Mouse (Mus musculus) cerebellum, adult 8-10 months (tissue): ENCODE measurements around the gene Mrgpra2a.
"Not testable (repeated sequence)": the region's sequence is repeated elsewhere in the genome, so short reads cannot be mapped to it uniquely, and the experiment has no call there.

Source experiments
- DNase-seq: peaks from one replicate; pipeline ENCODE4 v3.0.0; 2022

Mrgpra2a gene

DNA sequence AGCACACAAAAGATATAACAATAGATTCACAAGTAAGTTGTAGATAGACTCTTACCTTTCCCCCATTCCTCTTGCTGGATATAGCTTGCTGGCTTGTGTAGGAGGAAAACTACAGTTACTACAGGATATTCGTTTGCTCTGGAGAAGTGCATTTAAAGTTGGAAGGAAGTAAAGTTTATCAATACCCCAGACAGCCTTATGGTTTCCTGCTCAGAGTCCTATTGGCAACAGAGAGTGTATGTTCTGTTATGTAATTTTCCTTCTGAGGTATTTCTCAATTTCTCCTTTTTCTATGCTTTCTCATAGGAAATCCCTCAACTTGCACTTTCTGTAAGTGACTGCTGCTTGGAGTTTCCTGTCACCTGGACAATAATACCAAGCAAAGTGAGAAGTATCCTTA is at the start of gene Mrgpra2a:
TSS of gene Mrgpra2a (minus strand) at position 125 of the 400 bp plus-strand sequence.
- not testable (repeated sequence) for DNase-seq

DNA sequence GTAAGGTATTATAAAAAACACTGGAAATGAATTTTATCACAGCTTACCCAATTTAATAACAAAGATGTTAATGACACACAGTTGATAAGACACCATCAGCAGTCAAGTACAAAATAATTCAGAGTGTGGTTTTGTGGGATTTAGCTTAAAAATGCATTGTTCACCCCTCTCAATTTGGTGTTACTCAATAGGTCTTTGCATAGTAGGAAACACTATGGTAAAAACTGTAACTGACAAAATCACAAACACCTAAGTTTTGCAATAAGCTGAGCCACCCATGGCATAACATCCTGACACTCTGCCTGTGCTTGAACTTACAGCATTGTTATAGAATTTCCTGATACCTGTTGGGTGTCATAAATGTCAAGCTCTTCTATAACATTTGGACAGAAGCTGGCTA is 39.3 kb upstream of the Mrgpra2a start:
- DNase-seq = not testable (repeated sequence)

GRCm38 (mm10) chr7:47489438-47489837 is 37.5 kb upstream of the Mrgpra2a start:
- DNase-seq = not testable (repeated sequence)

- not testable (repeated sequence) for DNase-seq
Measured at GRCm38 (mm10) chr7:47483181-47483580, 31.2 kb upstream of the Mrgpra2a start.

- not testable (repeated sequence) for DNase-seq
Measured at GRCm38 (mm10) chr7:47473904-47474303, 22.0 kb upstream of the Mrgpra2a start.

GRCm38 (mm10) chr7:47465278-47465981 is 13.5 kb upstream of the Mrgpra2a start:
- DNase-seq = not testable (repeated sequence)

- DNase-seq = not testable (repeated sequence)
Measured at GRCm38 (mm10) chr7:47445729-47446128, 6.2 kb downstream of the Mrgpra2a start.

DNA sequence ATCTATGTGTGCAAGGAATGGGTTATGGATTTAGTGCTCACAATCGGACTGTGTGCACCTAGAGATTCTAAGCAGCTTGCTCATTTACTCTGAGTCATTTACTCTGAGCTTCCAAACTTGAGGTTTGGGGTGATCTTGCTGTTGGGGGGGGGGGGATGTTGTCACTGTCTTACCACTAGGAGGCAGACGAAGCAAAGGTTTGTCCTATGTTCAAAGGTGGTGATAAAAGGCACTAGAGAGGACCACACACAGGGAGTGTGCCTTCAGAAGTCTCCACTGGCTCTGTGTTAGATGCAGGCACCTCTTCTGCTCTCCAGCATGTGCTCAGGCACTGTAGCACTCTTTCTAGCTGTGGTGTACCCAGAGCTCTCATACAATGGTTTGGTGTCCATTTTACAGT is 15.5 kb downstream of the Mrgpra2a start:
- DNase-seq = not testable (repeated sequence)

- DNase-seq = not testable (repeated sequence)
Measured at GRCm38 (mm10) chr7:47427815-47428508, 24.0 kb downstream of the Mrgpra2a start.

GRCm38 (mm10) chr7:47410602-47411001 is 41.3 kb downstream of the Mrgpra2a start:
- DNase-seq = no peak

- DNase-seq = no peak
Measured at GRCm38 (mm10) chr7:47409545-47409944, 42.4 kb downstream of the Mrgpra2a start.

DNA sequence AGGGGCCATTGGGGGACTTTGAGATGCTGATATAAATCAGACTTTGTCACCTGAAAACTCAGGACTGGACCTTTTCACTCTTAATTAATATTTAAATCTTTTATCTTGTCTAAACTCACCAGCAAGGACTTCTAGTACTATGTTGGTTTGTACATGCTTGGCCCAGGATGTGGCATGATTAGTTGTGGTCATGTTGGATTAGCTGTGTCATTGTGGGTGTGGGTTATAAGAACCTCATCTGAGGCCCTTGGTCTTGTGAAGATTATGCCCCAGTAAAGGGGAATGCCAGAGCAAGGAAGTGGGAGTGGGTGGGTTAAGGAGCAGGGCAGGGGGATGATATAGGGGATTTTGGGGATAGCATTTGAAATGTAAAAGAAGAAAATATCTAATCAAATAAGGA is 50.8 kb downstream of the Mrgpra2a start:
- no peak for DNase-seq
